Mouse (Mus musculus): Measurements from ENCODE around the gene Rex1bd. TPM values are rescaled to one million over a fixed set of nuclear protein-coding genes. Genes with fewer than 3 reads are reported as not detected.

The Rex1bd gene
- polyA plus RNA-seq, 1 experiment from 2014 or later, result 115 TPM

DNA sequence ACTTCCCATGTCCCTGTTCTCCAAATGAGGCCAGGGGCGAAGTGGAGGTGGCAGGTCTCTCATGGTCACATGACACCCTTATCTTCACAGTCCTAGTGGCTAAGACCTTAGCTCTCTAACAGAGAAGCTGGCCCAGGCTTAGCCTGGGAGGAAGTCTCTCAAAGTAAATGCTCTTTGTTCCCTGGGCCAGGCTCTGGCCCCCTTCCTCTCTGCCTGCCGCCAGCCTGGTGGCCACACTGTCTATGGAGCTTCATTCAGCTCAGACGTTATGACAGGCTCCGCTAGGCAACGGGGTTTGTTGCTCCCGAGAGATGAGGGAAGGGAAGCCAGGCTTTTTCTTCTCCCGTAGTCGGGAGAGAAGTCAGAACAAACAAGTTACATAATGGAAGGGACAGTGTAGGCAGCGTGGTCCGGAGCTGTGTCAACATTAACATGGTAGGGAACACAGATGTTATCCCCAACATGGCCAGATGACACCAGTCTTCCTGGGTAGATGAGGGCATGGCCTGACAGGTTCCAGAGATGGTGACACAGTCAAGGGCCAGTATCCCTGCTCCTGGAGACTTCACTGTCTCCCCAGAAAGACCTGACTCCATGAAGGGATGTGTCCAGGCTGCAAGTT is 37.1 kb downstream of the Rex1bd start:
- Histone ChIP-seq H3K9me3 (replicated peaks) (no peaks in the 10 kb centered on the region), H3K27ac (ENCODE audit: poor library complexity, severe bottlenecking) (peak overlapping the region; percentile 67), H3K4me1 (replicated peaks) (peaks cover 51% of the 10 kb centered on the region), H3K27me3 (replicated peaks) (no peaks in the 10 kb centered on the region), H3K36me3 (peaks cover 8% of the 10 kb centered on the region; the same call in 1 of the 2 replicates), H3K4me2 (peak overlapping the region; percentile 44), H3K9ac (peak overlapping the region; percentile 50), H3K4me3 (no peak overlapping the region)
- 24% methylated on average over 10 of the region's 10 CpGs for WGBS
- ATAC-seq (ENCODE audit: insufficient number of reproducible peaks, low FRiP score), result peak; percentile 51

DNA sequence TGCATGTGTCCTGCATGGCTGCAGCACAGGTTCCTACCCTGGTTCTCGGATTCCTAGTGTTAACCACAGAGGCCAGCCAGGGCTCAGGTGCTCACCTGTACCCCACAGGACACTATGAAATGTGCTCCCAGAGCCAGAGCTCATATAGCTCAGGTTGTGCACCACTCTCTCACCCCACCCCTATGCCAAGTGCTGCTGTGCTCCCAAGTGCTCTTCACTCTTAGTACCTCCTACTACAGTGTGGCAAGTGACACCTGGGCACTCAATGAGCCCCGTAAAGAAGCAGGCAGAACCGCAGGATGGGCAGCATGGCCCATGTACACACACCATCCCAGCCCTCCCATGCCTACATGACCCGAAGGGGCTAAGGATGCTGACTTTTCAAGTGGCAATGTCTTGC is 37.8 kb downstream of the Rex1bd start:
- no peak; the same call in 1 of the 2 replicates for ATAC-seq (ENCODE audit: insufficient number of reproducible peaks, low FRiP score)
- 90% methylated on average over 4 of the region's 4 CpGs for WGBS
- Histone ChIP-seq H3K4me1 (replicated peaks) (peaks cover 51% of the 10 kb centered on the region), H3K9ac (no peak overlapping the region), H3K4me2 (no peak overlapping the region), H3K36me3 (peaks cover 8% of the 10 kb centered on the region; the same call in 1 of the 2 replicates), H3K4me3 (no peak overlapping the region), H3K27ac (ENCODE audit: poor library complexity, severe bottlenecking) (no peak overlapping the region), H3K9me3 (replicated peaks) (no peaks in the 10 kb centered on the region), H3K27me3 (replicated peaks) (no peaks in the 10 kb centered on the region)

DNA sequence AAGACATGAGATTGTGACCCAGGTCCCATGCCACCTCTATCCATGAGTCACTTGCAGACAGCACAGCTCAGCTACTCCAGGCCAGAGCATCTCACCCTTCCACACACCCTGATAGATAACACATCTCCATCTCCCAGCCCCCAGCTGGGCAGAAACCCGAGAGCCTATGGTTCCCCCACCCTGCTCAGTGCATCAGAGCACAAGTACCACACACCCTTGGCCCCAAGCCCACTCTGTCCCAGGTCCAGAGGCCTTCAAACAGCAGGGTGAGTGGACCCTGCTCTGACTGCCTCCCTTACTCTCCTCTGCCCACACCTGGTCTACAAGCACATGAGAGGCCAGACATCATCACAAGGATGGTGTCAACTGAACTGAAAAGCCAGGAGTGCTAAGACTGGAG is 38.6 kb downstream of the Rex1bd start:
- 55% methylated on average over 1 of the region's 1 CpGs for WGBS
- peaks cover 53% of the 10 kb centered on the region for H3K4me1 ChIP-seq (replicated peaks)

DNA sequence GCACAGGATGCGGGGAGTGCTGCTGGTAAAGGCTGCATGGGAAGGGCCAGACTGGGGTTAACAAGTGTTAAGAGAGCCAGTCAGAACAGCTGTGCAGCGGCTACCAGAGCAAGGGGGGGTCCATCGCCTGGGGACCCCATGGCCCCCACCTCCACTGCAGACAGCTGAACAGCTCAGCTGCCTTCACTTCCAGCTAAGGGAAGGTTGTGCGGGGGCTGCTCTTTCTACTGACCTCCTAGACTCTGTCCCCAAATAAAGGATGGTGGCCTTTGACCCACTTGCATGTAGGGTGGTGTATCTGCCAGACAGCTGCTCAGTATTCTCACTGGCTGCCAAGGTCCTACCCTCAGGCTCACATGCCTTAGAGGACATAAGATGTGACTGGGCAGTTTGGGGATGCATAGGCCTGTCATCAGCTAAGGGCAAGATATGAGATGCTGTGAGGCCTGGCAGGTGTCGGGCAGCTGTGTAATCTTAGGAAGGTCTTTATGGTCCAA is 39.3 kb downstream of the Rex1bd start:
- Histone ChIP-seq H3K4me3 (no peak overlapping the region), H3K4me1 (replicated peaks) (peaks cover 56% of the 10 kb centered on the region), H3K9ac (peak overlapping the region; percentile 14; the same call in 1 of the 2 replicates), H3K4me2 (no peak overlapping the region), H3K27ac (ENCODE audit: poor library complexity, severe bottlenecking) (no peak overlapping the region), H3K27me3 (replicated peaks) (no peaks in the 10 kb centered on the region), H3K9me3 (replicated peaks) (no peaks in the 10 kb centered on the region), H3K36me3 (peaks cover 8% of the 10 kb centered on the region; the same call in 1 of the 2 replicates)
- ATAC-seq (ENCODE audit: insufficient number of reproducible peaks, low FRiP score), result no peak
- WGBS, result 68% methylated on average over 5 of the region's 5 CpGs

More for the DNA sequence above, 38.6 kb downstream of the Rex1bd start:
- no peak overlapping the region for H3K27ac ChIP-seq (ENCODE audit: poor library complexity, severe bottlenecking)
- H3K36me3 ChIP-seq, result peaks cover 8% of the 10 kb centered on the region; the same call in 1 of the 2 replicates
- H3K4me3 ChIP-seq, result no peak overlapping the region
- no peaks in the 10 kb centered on the region for H3K9me3 ChIP-seq (replicated peaks)
- peak; percentile 17; the same call in 1 of the 2 replicates for ATAC-seq (ENCODE audit: insufficient number of reproducible peaks, low FRiP score)
- no peaks in the 10 kb centered on the region for H3K27me3 ChIP-seq (replicated peaks)
- no peak overlapping the region for H3K9ac ChIP-seq
- H3K4me2 ChIP-seq, result no peak overlapping the region

DNA sequence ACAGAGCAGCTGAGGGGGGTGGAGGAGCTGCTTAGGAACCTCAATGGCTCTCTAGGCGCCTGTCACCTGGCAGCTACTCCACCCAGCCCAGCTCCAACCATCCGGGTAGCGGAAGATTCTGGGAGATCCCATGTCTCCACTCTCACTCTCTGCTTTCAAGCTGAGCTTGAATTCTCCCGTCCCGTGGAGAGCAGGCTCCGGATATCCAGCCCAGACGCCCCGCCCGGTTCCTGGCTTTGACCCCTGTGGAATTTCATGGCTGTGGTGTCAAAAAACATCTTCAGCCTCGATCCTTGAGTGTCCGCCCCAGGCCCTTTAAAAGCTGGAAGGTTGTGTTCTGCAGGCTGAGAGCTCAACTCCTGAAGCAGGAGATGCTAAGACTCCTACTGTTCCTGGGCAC is 39.8 kb downstream of the Rex1bd start:
- Histone ChIP-seq H3K4me1 (replicated peaks) (peaks cover 61% of the 10 kb centered on the region), H3K9me3 (replicated peaks) (no peaks in the 10 kb centered on the region), H3K27me3 (replicated peaks) (no peaks in the 10 kb centered on the region), H3K9ac (no peak overlapping the region), H3K4me3 (no peak overlapping the region), H3K4me2 (no peak overlapping the region; the same call in 1 of the 2 replicates), H3K27ac (ENCODE audit: poor library complexity, severe bottlenecking) (no peak overlapping the region), H3K36me3 (peaks cover 8% of the 10 kb centered on the region; the same call in 1 of the 2 replicates)
- ATAC-seq (ENCODE audit: insufficient number of reproducible peaks, low FRiP score), result no peak
- WGBS, result 55% methylated on average over 11 of the region's 11 CpGs

DNA sequence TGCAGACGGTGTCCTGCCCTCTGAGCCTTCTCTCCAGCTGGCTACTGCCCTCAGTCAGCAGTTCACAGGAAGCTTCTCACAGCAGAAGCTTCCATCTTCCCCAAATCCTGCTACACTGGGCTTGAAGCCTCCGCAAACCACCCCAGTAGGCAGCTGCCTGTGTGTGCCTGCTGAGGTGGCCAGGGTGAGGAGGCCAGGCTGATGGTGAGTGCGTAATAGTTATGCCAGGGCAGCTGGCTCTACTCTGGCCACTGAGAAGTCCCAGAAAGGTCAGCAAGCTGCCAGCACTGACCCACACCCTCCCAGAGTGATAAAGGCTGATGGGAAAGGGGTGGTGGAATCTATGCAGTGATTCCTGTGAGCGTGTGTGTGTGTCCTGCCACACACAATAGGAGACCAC is 40.2 kb downstream of the Rex1bd start:
- Histone ChIP-seq H3K9ac (no peak overlapping the region), H3K4me1 (replicated peaks) (peaks cover 66% of the 10 kb centered on the region), H3K4me2 (no peak overlapping the region; the same call in 1 of the 2 replicates), H3K9me3 (replicated peaks) (no peaks in the 10 kb centered on the region), H3K36me3 (peaks cover 8% of the 10 kb centered on the region; the same call in 1 of the 2 replicates), H3K27ac (ENCODE audit: poor library complexity, severe bottlenecking) (no peak overlapping the region), H3K27me3 (replicated peaks) (no peaks in the 10 kb centered on the region), H3K4me3 (no peak overlapping the region)
- WGBS, result 78% methylated on average over 4 of the region's 4 CpGs
- no peak for ATAC-seq (ENCODE audit: insufficient number of reproducible peaks, low FRiP score)

DNA sequence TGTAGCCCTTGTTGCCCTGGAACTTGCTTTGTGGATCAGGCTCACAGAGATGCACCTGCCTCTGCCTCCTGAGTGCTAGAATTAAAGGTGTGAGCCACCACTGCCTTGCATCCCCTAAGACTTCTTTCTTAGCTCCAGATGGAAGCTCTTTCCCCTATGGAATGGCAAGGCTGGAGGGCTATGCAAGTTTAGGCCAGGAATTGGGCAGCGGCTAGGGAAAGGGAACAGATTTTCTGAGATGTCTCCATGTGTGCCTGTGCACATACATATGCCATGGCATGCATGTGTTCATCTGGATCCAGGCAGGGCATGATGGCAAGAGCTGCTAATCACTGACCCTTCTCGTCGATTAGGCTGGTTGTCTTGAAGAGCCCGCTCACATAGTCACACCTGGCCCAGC is 40.9 kb downstream of the Rex1bd start:
- Histone ChIP-seq H3K27me3 (replicated peaks) (no peaks in the 10 kb centered on the region), H3K27ac (ENCODE audit: poor library complexity, severe bottlenecking) (no peak overlapping the region), H3K4me1 (replicated peaks) (peaks cover 72% of the 10 kb centered on the region), H3K9me3 (replicated peaks) (no peaks in the 10 kb centered on the region), H3K4me3 (no peak overlapping the region), H3K36me3 (peaks cover 8% of the 10 kb centered on the region; the same call in 1 of the 2 replicates), H3K4me2 (no peak overlapping the region), H3K9ac (no peak overlapping the region)
- ATAC-seq (ENCODE audit: insufficient number of reproducible peaks, low FRiP score), result no peak
- WGBS, result 95% methylated on average over 4 of the region's 4 CpGs

DNA sequence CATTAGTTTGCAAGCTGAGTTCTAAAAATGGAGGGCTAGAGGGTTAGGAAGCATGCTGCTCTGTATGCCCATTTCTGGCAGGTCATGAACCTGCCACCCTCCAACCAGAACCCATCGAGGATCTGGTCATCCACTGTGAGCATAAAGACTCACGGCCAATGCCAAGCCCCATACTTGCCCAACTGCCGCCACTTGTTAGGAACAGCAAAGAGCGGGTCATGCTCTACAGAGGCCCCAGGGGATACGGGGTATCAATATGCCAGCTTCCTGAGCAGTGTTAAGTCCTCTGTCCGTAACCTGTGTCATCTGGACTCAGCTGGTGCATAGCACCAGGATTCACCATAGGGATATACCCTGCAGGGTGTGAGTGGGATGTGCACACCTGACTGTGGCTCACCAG is 42.4 kb downstream of the Rex1bd start:
- no peak for ATAC-seq (ENCODE audit: insufficient number of reproducible peaks, low FRiP score)
- WGBS, result 94% methylated on average over 6 of the region's 6 CpGs
- H3K4me2 ChIP-seq, result no peak overlapping the region
- no peaks in the 10 kb centered on the region for H3K9me3 ChIP-seq (replicated peaks)
- peaks cover 65% of the 10 kb centered on the region for H3K4me1 ChIP-seq (replicated peaks)
- H3K36me3 ChIP-seq, result peaks cover 11% of the 10 kb centered on the region; the same call in 1 of the 2 replicates
- H3K27ac ChIP-seq (ENCODE audit: poor library complexity, severe bottlenecking), result no peak overlapping the region
- H3K4me3 ChIP-seq, result no peak overlapping the region; the same call in 1 of the 2 replicates
- H3K9ac ChIP-seq, result no peak overlapping the region
- no peaks in the 10 kb centered on the region for H3K27me3 ChIP-seq (replicated peaks)

DNA sequence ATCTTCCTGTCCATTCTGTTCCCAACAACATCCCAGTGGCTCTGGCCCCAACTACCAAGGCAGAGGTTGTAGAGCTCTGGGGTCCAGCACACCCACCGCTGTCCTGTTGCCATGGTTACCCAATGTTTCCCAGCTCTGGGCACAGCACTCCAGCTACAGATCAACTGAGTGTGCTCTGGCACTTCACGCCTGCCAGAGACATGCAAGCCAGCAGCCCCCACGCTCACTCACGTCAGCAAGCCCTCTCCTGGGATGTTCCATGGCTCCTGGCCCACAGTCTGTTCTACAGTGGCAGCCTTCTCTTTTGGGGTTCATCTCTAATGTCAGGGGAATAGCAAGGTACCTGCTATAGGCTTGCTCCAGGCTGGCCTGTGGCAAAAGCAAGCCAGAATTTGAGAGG is 43.2 kb downstream of the Rex1bd start:
- peaks cover 57% of the 10 kb centered on the region for H3K4me1 ChIP-seq (replicated peaks)
- ATAC-seq (ENCODE audit: insufficient number of reproducible peaks, low FRiP score), result no peak
- no peaks in the 10 kb centered on the region for H3K27me3 ChIP-seq (replicated peaks)
- peaks cover 11% of the 10 kb centered on the region; the same call in 1 of the 2 replicates for H3K36me3 ChIP-seq
- H3K9ac ChIP-seq, result no peak overlapping the region
- H3K4me3 ChIP-seq, result no peak overlapping the region
- H3K9me3 ChIP-seq (replicated peaks), result no peaks in the 10 kb centered on the region
- no peak overlapping the region for H3K27ac ChIP-seq (ENCODE audit: poor library complexity, severe bottlenecking)
- 83% methylated on average over 4 of the region's 4 CpGs for WGBS
- H3K4me2 ChIP-seq, result no peak overlapping the region

DNA sequence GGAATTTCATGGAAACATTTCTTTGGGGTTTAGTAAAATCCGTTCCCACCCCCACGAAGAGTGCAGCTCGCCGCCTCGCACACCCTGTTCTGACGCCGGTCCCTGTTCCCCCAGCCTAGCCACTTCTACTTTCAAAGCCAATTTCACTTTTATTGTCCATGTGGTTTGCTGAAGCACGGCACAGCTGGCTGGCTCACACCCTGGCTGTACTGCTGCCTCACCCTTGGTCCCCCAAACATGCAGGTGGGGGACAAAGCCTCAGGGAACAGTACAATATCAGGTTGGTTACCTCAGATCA is 44.1 kb downstream of the Rex1bd start:
- Histone ChIP-seq H3K4me1 (replicated peaks) (peaks cover 48% of the 10 kb centered on the region), H3K36me3 (peaks cover 11% of the 10 kb centered on the region; the same call in 1 of the 2 replicates), H3K9me3 (replicated peaks) (no peaks in the 10 kb centered on the region), H3K9ac (no peak overlapping the region), H3K27me3 (replicated peaks) (no peaks in the 10 kb centered on the region), H3K4me3 (no peak overlapping the region), H3K27ac (ENCODE audit: poor library complexity, severe bottlenecking) (no peak overlapping the region), H3K4me2 (no peak overlapping the region)
- 90% methylated on average over 8 of the region's 8 CpGs for WGBS
- ATAC-seq (ENCODE audit: insufficient number of reproducible peaks, low FRiP score), result no peak

DNA sequence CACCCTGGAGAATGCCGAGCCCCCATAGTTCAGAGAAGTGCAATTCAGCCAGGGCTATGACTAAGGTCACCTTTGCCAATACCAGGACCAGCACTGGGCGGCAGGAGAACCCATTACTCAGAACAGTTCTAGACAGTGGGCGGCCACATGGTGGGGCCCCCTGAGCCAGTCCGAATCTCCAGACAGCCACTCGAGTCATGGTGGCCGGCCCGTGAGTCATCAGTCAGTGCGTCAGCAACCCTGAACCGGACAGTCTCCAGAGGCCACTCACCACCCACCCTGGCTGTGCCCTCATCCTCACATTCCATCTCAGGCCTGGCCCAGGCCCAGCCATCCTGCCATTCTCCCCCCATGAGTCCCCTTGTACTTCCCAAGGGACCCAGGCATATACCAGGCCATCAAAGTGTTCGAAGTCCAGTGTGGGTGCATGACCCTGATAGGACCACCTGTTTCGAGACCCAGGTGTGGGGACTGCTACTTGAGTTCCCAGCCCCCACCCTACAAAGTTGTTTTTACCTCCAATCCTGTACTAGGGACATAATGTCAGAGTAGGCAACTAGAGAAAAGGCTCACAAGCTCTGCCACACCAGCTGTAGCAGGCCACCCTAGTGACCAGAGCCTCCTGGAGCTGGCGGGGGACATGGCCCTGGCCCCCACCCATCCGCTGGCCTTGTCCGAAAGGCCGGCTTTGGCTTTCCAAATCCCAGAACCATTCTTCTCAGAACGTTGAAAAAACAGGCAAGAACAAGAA is 44.6 kb downstream of the Rex1bd start:
- Histone ChIP-seq H3K4me2 (no peak overlapping the region), H3K27me3 (replicated peaks) (no peaks in the 10 kb centered on the region), H3K27ac (ENCODE audit: poor library complexity, severe bottlenecking) (no peak overlapping the region), H3K4me3 (no peak overlapping the region), H3K9ac (no peak overlapping the region), H3K36me3 (peaks cover 11% of the 10 kb centered on the region; the same call in 1 of the 2 replicates), H3K4me1 (replicated peaks) (peaks cover 43% of the 10 kb centered on the region), H3K9me3 (replicated peaks) (no peaks in the 10 kb centered on the region)
- 70% methylated on average over 16 of the region's 16 CpGs for WGBS
- peak; percentile 23; the same call in 1 of the 2 replicates for ATAC-seq (ENCODE audit: insufficient number of reproducible peaks, low FRiP score)

All from heart, embryonic 12.5 days (tissue).